Mouse (Mus musculus): ENCODE measurements at regions not wholly inside any gene's neighbourhood (a gene's known extent, or its start where the extent isn't known, plus 50 kb on each side); places are given as distances from the start of the nearest gene placed in this dataset.

GRCm38 (mm10) chrX:62176011-62176410 is 107.3 kb upstream of the 4933402E13Rik start:
- no peak for DNase-seq (ENCODE audit: low read depth, low spot score)

- DNase-seq (ENCODE audit: low read depth, low spot score), result peak; percentile 65
Observed at GRCm38 (mm10) chrX:62180089-62180488, 103.2 kb upstream of the 4933402E13Rik start.

All from R1 (cell line).